Mouse (Mus musculus) WW6 (cell line): ENCODE data around the gene Lrba.

Experiments
- DNase-seq: peaks from one replicate; pipeline ENCODE4 v3.0.0-alpha.2; 2013; ENCODE audit warnings: low read depth, low spot score

Gene Lrba

GRCm38 (mm10) chr3:86559635-86560034, 335.2 kb downstream of the Lrba start:
- DNase-seq, result no peak

DNA sequence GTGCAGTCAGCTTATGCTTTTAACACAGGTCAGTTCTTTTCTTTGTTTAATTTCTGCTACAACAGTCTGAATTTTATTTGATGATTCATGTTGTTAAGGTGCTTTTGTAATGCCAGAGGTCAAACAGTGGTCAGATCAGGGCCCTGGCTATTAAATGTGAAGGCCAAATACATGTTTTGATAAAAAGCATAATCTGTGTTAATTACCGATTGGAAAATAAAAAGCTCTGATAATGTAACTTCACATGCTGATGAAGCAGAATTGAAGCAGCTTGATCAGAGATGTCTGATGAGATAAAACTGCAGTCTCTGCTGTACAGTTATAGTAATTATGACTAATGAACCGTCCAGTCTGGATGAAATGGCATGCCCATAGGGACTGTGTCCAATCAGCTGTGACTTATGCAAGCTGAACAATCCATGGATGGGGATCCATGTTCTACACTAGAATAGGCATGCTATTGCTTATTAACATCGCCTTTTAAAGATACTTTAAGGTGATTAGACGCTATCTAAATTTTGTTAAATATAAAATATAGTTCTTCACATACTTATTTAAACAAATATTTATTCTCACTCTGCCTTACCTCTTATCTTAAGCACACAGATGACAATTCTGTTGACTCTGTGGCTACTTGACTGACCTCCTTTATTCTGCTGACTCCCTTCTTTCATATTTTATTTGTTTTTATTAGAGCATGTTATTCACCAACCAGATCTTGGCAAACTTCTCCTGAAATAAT, 336.0 kb downstream of the Lrba start:
- DNase-seq, result no peak

- DNase-seq, result no peak
Observed at GRCm38 (mm10) chr3:86561023-86561344, 336.5 kb downstream of the Lrba start.

GRCm38 (mm10) chr3:86561396-86561795, 336.9 kb downstream of the Lrba start:
- no peak for DNase-seq

DNA sequence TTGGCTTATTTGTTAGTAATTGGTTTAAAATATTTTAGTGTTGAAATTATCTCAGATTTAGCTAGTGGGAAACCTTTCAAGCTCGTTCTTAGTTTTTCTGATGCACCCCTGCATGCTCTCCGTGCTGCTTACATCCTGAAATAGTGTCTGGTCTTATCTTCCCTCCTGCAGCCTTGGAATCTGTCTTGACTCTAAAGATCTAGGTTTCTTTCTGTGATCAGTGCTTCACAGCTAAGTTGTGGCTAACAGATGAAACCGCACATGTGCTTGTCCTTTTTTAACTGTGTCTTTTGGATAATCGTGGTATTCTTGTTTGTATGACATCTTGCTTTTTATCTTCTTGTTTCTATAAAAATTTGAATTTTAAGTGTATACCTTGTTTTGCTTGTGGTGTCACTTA, 342.8 kb downstream of the Lrba start:
- DNase-seq, result no peak

DNA sequence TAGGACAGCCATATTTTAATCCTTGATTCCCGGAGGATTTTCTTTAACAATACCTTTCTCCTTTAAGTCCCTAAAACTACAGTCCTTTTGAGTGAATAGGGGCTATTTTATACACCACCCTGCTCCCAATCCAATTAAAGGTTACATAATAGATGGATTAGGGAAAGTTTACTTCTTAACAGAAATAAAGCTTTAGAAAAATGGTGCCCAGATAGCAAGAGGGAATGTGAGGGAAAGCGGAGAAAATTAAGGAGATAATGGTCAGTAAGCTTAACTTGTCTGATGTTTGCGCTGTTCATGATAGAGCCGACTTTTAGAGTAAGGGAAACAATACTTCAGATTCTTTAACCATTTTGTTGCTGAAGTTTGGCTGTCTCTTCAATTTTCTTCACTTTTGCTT, 347.0 kb downstream of the Lrba start:
- no peak for DNase-seq

GRCm38 (mm10) chr3:86572519-86573244, 348.2 kb downstream of the Lrba start:
- no peak for DNase-seq

- DNase-seq, result no peak
Observed at GRCm38 (mm10) chr3:86575312-86575711, 350.8 kb downstream of the Lrba start.

- DNase-seq, result no peak
Observed at GRCm38 (mm10) chr3:86602284-86602683, 377.8 kb downstream of the Lrba start.

DNA sequence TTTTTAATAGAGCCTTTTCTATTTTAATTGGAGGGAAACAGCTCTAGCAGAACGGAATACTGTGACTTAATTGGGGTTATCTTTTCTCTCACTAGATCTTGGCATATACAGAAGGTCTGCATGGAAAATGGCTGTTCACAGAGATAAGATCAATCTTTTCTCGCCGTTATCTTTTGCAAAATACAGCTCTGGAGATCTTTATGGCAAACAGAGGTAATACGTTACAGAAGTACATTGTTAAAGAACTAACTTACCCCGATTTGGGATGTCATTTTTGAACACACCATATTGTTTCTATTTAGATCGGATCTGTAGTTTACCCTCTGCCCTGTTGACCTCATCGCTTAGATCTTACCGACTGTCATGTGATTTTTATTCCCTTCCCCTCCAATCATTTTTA, 381.3 kb downstream of the Lrba start:
- no peak for DNase-seq

DNA sequence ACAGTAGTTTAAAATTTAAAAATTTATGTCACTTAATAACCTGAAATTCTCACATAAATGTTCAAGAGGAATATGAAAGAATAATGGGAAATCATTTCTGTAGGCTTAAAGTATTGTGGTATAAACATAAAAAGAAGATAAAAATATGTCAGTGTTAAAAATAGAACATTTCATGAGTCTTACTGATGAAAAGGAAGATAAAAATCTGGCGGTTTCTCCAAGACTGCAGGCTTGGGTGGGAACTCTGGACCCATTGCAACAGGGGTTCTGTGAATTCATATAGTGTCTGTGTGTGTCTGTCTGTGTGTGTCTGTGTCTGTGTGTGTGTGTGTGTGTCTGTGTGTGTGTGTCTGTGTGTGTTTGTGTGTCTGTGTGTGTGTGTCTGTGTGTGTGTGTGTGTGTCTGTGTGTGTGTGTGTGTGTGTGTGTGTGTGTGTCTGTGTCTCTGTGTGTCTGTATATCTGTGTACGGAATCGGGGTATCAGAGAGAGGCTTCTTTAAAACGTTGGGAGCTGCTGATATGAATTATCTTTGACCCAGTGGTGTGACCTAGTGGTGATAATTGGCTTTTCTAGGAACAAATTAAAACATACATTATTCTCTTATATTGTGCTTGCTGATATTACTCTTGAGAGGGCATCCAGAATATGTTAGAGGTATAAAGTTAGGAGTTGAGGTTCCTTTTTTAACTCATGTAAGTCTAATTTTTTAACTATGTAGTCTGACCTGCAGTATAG, 402.7 kb downstream of the Lrba start:
- no peak for DNase-seq

DNA sequence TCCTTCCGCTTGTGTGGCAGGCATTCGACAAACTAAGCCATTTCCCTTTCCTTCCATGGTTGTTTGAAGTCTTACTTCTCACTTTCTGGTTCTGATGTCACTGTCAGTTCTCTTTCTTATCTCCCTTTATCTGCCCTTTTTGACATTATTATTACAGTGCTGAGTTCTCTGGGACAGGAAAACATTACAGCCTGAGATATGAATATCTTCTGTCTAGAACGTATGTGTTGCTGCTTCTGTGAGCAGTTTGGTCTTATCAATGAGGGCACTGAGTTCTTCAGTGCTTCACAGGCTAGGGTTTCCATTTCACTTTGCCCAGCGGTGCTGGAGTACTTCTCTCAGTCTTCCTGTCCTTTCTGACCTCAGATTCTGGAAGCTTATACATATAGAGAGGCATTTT, 404.9 kb downstream of the Lrba start:
- DNase-seq, result no peak

DNA sequence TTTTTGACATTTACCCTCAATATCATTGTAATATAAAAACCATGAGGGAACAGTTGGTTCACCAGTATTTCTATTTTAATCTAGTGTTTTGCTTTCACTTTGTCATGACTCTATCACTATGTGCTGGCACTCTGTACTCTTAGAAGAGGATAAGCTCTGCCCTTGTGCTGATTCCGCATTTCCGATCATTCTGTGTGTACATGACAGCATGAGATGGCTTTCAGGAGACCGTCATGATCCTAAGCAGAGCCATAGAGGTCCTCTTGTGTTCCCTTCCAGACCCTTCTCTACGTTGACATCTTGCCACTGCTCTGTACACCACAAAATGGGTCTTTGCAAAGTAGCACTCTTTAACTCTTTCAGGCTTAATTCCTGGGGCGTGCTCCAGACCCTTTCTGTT, 411.0 kb downstream of the Lrba start:
- DNase-seq, result no peak

- no peak for DNase-seq
Observed at GRCm38 (mm10) chr3:86635940-86636339, 411.5 kb downstream of the Lrba start.

DNA sequence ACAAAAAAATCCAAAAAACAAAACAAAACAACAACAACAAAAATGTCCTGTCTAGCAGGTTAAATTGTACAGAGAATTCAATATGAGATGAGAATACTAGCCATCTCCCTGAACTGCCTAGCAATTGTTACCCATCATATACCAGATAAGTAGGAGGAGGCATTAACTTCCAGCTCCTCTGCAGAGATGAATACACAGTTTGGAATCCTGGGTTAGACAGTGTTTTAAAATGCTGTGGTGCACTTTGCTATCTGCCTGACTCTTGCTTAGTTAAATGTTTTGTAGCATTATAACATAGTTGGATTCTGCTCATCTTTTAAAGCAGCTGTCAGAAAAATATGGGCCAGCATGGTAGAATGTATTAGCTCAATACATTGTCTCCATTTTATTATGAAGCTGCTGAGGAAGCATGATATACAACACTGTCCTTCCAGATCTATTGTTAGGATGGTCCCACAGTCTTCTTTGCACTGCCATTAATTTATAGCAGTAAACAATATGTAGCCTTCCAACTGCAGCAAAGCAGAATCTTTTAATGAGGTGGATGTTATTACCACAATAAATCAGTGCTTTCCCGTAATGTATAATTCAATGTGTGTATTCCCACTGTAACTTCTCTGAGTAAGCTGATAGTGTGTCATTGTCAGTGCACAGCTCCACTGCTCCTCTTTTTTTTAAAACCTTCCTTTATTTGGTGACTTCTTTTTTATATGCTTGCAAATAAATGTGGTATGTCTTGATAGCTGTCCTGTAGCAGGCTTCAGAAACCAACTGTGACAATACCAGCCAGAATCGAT, 414.3 kb downstream of the Lrba start:
- DNase-seq, result no peak

- DNase-seq, result no peak
Observed at GRCm38 (mm10) chr3:86641393-86641792, 416.9 kb downstream of the Lrba start.

- DNase-seq, result no peak
Observed at GRCm38 (mm10) chr3:86641796-86642195, 417.3 kb downstream of the Lrba start.

DNA sequence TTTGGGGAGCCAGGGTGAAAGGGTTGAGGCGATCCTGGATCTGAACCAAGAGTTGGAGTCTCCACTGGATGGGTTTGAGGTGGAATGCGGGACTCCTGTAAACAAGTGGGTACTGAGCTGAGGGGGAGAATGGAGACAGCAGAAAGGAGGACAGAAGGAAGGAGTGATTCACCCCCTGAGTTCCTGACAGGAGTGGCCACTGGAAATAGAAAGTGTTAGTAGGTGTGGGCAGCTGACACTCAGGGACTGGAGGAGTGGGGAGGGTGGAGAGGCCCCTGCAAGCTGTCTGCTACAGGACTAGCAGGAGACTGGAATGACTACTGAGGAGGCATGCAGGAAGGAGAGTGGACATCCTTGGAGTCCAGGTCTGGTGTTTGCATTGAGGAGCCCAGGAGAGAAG, 422.3 kb downstream of the Lrba start:
- DNase-seq, result no peak

DNA sequence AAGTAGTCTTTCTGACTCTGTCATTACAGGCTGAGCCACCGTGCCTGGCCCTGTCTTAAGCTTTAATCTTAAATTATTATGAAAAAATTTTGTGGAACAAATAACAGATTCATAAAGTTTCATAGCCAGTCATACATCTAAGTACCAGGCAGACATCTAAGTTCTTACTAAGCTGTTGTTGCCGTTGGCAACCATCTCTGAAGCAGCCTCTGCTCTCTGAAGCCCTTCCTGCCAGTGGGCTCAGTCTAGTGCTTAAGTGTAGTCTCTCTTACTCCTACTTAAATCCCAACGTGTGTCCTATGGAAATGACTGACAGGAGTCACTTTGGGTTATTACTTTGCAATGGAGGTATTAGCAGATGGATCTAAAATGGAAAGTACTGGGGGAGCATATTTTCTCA, 426.5 kb downstream of the Lrba start:
- no peak for DNase-seq

- DNase-seq, result no peak
Observed at GRCm38 (mm10) chr3:86659326-86659725, 434.8 kb downstream of the Lrba start.

DNA sequence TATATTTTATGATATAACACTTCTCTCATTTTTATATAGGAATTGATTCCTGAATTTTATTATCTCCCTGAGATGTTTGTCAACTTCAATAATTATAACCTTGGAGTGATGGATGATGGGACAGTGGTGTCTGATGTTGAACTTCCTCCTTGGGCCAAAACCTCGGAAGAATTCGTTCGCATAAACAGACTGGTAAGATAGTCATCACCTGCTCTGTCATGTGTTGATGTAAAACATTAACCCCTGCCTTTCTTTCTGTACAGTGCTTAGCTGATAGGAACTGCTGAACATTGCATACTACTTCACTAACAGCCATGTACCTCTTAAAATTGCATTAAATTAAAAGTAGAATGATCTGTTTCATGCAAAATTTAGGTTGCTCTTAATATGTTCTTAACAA, 439.9 kb downstream of the Lrba start:
- no peak for DNase-seq

- no peak for DNase-seq
Observed at GRCm38 (mm10) chr3:86668146-86668545, 443.7 kb downstream of the Lrba start.
